Mouse (Mus musculus): Measurements from ENCODE around the gene Itpr1.

Itpr1 gene

DNA sequence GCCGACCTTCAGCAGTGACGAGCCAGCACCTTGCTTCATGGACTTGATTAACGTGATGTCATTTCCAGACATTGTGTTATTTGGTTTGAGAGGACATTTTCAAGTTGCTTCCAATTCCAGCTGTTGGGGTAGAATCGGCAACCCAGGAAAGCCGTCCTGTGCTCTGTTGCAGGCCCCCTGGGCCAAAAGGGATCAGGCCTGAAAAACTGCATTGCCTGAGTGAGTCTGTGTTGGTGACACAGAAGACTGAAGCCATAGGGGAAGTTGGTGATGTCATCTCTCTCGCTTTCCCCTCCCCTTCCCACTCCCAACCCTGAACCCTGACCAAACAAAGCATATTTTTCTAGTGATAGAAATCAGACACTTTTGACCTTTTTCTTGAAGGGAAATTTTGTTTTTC lies 114.7 kb downstream of the Itpr1 start:
- DNase-seq = no peak

- DNase-seq = no peak
These were observed 115.4 kb downstream of the Itpr1 start for GRCm38 (mm10) chr6:108328296-108328695.

DNA sequence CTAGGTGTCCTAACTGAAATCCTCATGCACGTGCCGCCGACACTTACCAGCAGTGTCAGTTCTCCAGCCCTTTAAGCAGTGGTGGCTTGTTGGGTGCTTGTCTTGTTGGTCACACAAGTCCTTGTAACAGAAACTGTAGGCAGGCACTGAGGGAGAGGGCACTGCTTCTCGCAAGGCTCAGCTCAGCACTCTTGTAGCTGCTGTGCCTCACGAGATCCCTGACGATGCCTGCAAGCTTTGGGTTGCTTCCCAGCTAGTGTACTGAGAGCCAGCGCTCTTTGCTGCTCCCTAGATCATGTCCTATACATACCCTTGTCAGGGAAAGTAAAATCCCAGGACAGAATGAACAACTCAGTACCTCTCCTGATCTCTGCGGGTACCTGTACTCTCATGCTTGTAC lies 117.6 kb downstream of the Itpr1 start:
- DNase-seq = no peak

DNA sequence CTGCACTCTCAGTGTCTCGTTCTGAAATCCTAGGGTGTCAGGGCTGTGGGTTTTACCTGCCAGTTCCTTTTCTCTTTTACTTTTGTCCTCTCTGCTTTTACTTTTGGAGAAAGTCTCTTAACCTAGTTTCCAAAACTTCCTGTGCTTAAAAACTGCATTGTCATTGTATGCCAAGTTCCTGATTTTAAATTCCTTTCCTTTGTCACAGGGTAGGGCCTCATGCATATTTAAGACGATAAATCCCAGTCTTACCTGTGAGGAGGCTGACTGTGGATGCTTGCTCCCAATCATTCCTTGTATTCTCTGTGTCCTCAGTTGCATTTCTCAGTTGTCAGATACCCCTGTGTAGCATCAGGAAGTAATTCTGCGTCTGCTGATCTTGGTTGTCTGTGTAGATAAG lies 118.4 kb downstream of the Itpr1 start:
- DNase-seq = no peak

DNA sequence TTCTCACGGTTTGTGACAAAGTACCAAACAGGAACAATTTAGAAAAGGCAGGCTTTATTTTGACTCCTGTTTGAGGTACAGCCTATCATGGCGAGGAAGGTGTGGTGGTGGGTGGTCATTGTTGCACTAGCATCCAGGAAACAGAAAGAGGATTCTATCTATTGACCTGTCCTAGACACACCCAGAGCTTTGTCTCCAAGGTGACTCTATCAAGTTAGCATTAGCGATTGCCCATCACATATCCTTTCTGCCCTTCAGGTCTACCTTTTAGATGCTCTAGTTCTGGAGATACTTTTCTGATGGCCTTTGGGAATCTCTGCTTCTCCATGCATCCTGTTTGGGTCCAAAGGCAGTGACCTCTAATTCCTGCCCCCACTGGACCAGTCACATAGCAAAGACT lies 121.2 kb downstream of the Itpr1 start:
- no peak for DNase-seq

- no peak for DNase-seq
These were observed 122.4 kb downstream of the Itpr1 start for GRCm38 (mm10) chr6:108335202-108335823.

DNA sequence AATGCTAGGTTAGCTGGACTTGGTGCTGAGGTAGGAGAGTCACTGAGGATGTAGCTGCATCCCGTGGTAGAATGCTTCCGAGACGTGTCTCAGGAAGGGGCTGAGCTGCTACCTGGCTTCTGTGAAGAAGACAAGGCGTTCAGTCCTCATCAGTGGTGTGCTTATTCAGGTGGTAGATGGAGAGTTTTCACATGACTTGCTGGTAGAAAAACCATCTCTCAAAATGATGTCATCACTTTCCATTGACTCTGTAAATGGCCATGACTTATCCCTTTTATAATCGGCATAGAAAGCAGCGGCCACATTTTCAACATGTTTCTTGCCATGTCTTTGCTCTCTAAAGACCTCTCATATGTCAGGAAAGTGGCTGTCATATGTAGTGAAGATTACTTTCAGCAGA lies 123.6 kb downstream of the Itpr1 start:
- no peak for DNase-seq

- no peak for DNase-seq
These were observed 124.4 kb downstream of the Itpr1 start for GRCm38 (mm10) chr6:108337289-108337688.

GRCm38 (mm10) chr6:108338362-108338761 lies 125.5 kb downstream of the Itpr1 start:
- no peak for DNase-seq

DNA sequence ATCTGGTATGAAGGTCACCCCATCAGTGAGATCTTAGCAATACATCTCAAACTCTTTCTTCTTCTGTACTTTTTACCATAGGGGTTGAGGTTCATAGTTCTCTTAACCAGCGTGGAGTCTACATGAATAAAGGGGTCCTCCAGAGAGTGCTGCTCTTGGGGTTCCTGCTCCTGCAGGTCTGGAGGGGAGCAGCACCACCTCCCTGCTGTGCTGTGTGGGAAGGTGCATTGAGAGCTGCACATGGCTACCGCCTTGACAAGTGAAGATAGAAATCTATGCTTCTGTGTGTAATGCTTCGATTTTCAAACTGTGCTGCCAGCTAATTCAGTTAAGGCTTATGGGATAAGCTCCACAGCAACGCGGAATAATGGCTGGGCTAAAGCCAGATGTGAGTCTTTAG lies 130.1 kb downstream of the Itpr1 start:
- DNase-seq = no peak

GRCm38 (mm10) chr6:108343781-108344310 lies 130.9 kb downstream of the Itpr1 start:
- peak; percentile 41 for DNase-seq

DNA sequence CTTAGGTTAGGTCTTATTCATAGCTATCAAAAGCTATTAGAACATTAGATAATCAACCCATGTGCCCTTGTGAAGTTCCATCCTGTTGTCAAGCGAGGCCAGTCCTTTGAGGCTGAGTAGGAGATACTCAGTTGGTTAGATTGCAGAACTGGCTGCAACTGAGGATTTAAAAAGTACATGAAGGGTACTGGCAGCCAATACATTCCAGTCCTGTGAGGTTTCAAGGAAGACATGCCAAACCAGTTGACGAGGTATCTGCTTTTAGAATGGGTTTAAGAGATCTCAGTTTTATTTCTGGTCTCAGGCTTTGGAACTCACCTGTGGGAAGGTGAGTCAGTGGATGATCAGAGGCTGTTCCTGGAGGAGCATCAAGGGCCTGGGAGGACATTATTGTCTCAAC lies 137.9 kb downstream of the Itpr1 start:
- DNase-seq = no peak

DNA sequence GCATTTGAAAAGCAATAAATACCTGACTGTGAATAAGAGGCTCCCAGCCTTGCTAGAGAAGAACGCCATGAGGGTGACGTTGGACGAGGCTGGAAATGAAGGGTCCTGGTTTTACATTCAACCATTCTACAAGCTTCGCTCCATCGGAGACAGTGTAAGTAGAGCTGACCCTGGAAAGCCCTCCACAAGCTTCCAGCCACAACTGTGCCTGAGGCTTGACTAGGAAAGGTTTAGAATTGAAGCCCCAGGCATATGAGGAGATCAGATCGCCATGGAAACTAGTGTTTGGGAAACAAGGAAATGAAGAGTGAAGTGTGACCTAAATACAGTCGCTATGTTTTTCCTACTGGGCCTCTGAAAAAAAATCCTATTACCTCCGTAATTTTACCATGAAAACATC lies 139.1 kb downstream of the Itpr1 start:
- no peak for DNase-seq

GRCm38 (mm10) chr6:108367412-108367811 lies 154.5 kb downstream of the Itpr1 start:
- DNase-seq = no peak

DNA sequence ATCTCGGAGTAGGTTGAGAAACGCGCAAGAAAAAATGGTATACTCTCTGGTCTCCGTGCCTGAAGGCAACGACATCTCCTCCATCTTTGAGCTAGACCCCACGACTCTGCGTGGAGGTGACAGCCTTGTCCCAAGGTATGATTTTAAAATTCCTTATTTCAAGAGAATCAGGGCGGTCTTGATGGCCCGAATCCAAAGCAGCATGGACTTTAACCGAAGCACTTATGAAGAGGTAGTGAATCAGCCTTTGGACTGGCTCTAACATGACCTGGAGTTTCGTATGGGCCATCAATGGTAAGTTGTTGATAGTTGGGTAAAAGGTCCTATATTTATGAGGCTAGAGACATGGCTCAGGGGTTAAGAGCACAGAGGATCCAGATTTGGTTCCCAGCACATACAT lies 156.1 kb downstream of the Itpr1 start:
- DNase-seq = no peak

DNA sequence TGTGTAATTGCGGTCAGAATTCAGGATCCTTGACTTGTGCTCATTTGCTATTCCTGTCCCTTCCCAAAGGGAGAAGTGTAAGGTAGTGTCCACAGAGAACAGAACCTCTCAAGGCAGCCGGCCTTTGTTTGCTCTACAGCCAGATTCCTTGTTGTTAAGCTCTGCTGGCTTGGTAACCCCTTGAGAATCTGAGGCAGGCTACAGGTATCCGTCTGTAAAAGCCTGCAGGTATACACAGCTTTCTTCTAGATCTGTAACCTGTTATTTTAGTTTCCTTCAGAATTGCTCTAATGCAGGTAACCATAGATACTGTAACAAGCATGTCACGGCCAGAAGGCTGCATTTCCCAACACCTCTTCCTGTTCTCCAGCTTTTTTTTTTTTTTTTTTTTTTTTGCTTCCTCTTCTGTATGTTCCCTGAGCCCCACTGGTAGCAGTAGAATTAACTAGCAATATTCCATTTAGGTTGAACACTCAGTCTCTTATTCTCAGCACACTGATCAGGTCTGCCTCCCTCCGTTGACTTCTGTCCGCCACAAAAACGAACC lies 158.5 kb downstream of the Itpr1 start:
- no peak for DNase-seq

GRCm38 (mm10) chr6:108374019-108374418 lies 161.1 kb downstream of the Itpr1 start:
- DNase-seq = no peak

DNA sequence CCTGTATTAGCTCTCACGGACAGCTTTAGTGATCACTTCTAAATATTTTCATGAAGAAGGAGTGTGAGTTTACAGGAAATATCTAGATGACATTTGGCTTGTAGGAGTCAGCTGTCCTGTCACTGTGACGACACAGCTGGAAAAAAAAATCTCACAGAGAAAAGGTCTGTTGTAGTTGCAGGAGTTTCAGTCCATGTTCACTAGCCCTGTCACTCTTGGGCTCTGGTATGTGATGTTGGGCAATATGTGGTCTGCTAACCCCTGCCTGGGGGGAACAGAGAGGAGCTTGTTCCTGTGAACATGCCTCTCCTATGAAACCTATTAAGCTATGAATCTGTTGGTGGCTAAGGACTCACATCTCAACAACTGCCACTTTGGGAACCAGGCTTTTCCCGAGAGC lies 166.1 kb downstream of the Itpr1 start:
- no peak for DNase-seq

GRCm38 (mm10) chr6:108380209-108380608 lies 167.3 kb downstream of the Itpr1 start:
- DNase-seq = no peak

- peak; percentile 63 for DNase-seq
These were observed 177.9 kb downstream of the Itpr1 start for GRCm38 (mm10) chr6:108390624-108391324.

- no peak for DNase-seq
These were observed 180.2 kb downstream of the Itpr1 start for GRCm38 (mm10) chr6:108393131-108393530.

DNA sequence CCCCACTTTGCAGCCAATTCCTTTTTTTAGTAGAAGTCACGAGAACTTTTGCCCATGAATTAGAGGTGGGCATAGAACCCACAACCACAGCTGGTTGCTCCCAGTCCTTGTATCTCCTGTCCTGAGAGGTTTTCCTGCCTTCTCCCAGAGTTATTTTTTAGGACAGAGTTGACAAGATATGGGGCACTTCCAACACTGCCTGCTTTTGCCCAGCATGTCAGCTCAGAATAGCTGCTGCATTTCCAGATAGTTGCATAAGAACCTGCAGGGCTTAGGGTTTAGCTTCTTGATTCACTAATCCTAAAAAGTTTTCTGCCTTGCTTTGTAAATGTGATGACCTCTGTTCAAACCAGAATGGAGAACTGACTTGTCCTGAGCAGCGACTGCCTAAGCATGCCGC lies 185.1 kb downstream of the Itpr1 start:
- no peak for DNase-seq

DNA sequence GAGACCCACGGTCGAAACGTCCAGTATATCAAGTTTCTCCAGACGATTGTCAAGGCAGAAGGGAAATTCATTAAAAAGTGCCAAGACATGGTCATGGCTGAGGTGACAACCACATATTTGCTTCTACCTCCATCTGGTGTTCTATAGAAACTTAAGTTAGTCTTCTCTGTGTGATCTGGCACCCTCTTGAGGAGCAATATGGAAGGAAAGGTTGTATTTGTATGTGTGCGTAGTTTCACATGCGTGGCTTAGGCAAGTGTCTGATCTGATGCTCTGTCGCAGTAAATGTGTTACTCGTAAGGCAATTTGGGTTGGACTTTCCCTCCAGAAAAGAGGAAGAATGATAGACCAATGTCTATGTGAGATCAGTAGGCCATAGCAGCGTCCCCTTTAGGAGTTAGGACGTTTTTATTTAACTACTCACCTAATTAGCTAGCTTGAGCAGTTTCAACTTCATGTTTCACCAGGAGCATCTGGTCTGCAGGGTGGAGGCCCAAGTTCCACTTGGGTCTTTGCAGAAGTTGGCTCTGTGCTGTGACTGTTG lies 188.6 kb downstream of the Itpr1 start:
- DNase-seq = no peak

- DNase-seq = no peak
These were observed 191.8 kb downstream of the Itpr1 start for GRCm38 (mm10) chr6:108404736-108405135.
